Mouse (Mus musculus) cerebellum, adult (tissue): Measurements from ENCODE around the gene Caly.

Source experiments
- ATAC-seq: cut with Nextera tagmentation; 2 replicates; pipeline ENCODE4 v1.9.2; 2017; ENCODE audit warnings: mild to moderate bottlenecking, moderate library complexity, mixed read lengths; ENCODE audit not compliant: insufficient number of reproducible peaks, low FRiP score, low TSS enrichment

Caly gene

DNA sequence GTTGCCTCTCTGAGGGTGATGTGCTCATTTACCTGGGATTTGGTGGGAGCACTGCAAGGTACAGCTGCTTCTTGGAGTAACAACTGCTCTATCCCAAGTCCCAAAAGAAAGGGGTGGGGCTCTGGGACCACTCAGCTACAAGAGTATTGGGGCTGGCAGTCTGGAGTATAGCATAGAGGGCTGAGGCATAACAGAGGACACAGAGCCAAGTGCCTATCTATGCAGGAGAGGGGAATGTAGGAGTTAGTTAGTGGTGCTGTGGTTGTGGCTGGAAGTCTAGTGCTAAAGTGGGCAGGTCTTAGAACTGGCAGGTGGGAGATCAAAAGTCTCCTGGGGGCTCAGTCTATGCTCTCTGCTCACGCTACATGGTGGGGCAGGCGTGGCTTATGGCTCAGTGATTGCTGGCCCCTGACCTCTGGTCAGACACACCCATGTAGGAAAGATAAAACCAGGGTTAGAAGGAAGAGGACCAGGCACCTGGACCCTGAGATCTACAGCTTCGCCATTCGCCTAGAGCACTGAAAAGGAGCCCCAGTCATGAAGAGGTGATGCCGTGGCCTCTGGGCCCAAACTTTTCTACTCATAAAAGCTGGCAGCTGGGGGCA, 10.7 kb upstream of the Caly start, which contains the start of gene Prap1:
TSS of gene Prap1 (plus strand) at position 472 of the 605 bp plus-strand sequence.
- ATAC-seq = no peak

DNA sequence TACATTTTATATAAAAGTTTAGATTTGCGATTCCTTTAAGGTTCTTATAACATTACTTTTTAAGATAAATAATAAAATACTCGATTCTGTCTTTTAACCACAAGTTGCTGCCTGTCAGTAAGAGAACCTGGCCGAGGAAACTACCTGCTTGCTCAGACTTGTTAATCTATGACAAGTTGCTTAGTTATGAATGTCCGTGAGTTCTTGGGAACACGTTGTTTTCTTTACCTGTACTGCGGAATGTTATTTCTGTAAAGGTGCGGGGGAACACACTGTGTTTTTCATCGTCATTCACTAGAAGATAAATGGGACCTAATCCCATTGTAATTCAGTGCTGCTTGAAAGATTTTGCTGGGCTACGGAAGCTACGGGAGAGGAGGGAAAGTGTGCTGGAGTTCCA, 8.3 kb upstream of the Caly start:
- no peak for ATAC-seq

DNA sequence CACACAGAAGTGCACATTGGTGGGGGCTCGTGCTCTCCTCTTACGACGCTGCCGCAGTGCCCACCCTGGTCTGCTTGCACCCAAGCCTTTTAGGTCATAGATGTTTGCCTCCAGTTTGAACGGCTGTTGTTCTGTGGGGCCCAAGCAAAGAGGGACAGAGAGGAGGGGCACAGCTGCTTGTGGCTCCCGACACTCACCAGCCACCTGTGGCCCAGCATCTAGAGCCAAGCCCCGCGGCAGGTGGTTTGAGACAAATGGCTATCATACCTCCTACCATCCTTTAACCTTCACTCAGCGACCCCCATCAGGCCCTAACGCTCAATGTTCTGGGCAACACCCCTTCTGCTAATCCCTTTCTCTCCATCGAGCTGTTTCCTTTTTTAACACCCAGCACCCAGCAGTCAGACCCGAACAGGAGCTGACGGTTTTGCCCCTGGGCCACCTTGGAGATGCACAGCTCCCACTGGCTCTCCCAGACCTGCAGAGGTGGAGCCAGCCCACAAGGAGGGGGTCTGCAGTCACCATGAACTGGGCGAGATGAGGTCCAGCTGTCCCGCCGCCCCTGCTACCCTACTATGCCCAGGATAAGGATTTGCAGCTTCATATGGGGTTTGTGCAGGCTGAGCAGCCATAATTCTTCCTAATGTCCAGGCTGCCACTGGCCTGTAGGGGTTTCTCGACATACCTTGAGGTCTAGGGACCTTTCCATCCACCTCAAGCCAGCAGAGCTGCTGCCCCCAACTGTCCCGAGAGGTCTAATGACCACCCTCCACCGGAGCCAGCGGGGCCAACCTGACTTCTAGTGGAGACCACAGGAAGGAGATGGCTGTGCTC, 723 bp downstream of the Caly start:
- 0 out of 2 replicates have a peak, but pooled peaks have one; percentile 13 for ATAC-seq

DNA sequence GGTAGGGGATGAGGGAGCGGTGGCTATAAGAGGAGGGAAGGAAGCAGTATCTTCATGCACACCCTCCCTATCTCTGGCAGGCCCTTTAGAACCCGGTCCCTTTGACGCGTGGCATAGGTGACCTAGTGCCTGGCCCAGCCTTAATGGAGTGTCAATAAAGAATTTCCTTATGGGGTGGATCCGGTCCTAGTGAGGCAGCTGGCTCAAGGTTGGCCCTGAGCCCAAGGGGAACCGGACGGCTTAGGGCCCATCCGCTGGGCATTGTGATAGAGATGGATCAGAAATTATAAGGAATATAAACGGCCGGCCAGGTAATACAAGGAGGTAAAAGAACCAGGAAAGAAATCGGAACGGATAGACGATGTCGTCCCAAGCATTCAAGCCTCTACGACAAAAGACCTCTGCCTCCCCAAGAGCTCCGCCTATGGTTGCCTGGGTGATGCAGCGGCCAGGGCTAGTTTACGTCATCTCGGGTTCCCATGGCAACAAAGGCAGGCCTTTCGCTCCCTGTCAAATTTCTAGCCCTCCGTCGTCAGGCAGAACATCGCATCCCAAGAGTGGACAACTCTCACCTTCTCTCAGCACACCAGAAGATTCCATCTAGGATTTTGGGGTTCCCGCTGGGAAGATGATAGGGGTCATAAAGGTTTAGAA, 1.7 kb downstream of the Caly start:
- ATAC-seq = peak; percentile 85

DNA sequence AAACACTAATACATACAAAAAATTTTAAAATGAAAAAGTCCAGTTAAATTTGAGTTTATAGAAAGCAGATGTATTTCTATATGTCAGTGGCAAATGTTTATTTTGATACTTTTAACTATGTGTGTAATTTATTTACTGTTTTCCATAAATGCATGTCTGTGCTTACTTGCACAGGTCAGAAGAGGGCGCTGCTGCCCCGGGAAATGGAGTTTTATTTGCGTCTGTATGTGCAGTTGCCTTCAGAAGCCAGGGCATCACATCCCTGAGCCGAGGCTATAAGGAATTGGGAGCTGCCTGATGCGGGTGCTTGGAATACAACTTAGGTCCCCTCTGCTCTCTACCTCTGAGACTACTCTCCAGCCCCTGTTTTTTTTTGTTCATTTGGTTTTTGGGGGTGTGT, 3.6 kb downstream of the Caly start:
- ATAC-seq = no peak

DNA sequence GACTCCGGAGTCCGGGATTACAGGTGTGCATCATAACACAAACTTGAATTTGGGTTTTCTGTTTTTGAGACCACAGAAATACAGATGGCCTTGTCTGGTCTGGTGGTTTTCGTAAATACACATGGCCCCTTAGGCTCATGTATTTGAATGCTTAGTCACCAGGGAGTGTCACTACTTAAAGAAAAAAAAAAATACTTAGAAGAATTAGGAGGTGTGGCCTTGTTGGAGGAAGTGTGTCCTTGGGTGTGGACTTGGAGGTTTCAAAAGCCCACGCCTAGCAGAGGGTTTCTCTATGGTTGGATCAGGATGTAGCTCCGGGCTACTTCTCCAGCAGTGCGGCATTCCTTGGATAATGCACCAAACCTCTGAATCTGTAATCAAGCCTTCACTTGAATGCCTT, 4.7 kb downstream of the Caly start:
- no peak for ATAC-seq

DNA sequence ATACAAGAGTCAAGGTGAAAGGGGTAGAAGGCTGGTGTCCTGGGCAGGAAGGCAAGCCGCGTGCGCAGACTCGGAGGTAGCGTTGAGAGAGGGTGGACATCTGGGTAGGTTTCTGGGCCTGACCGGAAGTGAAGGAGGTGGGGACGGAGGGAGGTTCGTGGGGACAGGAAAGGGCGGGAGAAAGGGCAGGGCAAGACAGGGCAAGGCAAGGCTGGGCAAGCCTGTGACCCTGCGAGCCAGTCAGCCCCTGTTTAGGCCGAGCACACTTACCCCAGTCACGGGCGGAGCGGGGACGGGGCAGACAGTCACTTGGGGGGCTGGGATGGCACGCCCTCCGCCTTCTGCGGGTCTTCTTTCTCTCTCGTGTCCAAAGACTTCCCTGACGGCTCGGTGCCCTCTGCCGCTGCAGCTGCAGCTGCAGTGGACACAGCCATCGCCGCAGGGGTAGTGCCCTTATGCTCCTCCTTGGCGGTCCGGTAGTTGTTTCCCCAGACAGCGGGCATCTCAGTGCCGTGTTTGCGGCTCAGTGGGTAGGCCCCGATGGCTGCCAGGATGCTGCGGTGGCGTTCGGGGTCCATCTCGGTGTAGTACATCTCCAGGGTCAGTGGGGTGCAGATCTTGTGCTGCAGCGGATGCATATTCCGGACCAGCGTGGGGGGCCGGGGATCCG, 12.2 kb downstream of the Caly start:
- no peak for ATAC-seq

DNA sequence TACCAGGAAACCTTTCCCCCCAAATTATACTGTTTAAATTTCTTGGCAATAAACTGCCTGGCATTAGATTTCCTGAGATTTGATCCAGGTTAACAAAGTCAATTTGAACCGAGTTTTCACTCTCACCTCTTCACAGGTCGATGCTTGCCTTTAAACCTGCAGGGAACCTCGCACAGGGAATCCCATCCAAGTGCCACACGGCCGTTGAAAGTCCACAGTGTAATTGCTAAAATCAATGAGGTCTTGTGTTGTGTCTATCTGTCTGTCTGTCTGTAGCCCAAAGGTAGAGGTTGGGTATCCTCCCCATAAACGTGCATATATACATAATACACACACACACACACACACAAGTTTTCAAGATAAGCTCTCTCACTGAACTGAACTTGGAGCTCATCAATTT, 15.0 kb downstream of the Caly start:
- no peak for ATAC-seq

DNA sequence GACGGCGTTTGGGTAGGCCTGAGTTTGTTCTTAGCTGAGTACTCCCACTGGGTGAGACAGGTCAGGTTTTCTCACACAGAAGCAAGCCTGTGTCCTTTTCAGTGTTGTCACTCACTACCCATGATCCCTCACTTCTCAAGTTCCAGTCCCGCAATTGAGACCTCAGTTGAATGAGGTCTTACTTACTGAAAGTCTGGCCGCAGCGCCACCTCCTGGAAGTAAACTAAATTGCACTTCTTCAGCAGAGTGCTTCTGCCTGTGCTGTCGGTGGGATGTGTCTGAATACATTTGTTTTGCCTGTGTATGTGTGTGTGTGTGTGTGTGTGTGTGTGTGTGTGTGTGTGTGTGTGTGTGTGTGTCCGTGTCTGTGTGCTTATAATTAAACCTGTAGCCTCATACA, 19.3 kb downstream of the Caly start:
- 0 out of 2 replicates have a peak, but pooled peaks have one; percentile 40 for ATAC-seq

DNA sequence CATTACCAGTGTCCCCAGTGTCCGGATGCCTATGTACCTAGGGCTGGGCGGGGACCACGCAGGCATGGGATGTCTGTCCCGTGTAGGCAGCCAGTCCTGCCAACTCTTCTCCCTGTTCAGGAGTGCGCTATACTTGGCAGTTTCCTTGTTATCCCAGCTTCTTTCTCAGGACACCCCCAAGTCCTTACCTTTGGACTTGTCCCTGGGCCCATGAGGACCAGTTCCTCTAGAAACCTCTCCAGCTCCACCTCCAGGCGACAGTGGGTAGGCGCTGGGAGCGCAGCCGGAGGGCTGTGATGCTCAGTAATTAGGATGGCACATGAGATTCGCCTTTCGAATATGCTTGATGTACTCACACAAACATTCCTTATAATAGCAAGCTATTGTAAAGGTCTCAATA, 20.0 kb downstream of the Caly start:
- no peak for ATAC-seq

DNA sequence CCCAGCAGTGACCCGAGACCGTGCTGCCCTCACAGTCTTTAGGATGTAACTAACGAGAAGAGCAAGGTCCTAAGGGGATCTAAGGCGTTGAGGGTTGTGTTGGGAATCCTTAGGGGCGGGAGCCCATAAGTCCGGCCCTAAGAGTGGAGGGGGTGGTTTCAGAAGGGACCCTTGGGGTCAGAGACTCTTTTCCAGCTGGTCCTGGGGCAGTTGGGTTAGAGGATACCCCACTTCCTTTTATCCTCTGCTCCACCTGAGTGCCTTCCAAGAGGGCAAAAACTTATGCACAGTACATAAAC, 20.6 kb downstream of the Caly start:
- no peak for ATAC-seq

DNA sequence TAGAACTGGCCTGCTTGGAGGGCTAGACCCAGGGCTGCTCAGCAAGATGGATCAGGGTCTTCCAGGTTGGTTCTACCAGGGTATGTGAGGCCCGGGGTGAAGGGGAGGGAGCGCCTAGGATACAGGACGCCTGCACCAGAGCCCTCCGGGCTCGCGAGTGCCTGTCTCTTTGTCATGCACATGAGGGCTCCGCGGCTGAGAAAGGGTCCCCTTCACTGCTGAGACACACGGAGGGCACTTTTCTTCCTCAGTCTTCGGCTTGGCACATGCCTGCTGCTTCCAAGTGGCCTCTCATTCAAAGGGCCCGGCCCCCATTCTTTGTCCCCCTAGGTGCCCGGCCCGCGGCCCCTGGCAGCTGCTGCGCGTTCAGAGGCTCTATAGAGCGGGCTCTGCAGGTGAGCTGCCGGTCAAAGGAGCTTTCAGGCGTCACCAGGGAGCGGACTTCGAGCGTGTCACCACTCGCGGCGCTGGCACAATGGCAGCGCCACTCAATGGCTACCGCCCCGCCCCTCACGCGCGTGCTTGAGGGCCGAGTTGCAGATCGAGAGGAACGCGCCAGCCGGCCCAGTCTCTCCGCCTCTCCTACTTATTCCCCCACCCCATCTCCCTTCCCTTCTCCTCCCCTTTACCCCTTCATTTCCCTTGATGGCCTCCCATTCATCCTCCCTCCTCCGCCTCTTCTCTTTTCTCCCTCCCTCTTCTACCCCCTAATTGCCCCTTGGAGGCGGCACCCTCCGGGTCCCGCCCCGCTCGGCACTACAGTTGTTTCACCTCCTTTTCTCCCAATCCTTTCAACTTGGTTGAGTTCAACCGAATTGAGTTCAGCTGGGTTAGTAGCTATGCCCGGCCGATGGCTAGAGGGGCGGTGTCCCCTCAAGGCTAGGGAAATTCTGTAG, 21.2 kb downstream of the Caly start:
- no peak for ATAC-seq

DNA sequence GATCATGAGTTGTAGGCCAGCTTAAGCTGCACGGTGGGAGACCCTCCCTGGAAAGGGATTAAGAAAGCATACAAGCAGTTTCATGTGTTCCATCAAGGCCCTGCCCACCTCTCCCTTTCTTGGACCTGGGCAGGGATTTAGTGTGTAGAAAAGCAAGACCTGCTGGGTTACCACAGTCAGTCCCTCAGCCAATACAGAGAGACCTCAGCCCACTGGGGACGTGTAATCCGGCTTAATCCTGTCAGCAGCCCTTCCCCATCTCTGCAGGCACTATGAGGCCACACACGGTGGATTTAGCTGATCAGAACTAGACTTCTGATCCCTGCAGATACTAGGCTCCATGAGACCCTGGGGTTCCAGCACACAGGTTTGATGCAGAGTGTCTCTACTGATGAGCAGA, 22.7 kb downstream of the Caly start:
- ATAC-seq = no peak

DNA sequence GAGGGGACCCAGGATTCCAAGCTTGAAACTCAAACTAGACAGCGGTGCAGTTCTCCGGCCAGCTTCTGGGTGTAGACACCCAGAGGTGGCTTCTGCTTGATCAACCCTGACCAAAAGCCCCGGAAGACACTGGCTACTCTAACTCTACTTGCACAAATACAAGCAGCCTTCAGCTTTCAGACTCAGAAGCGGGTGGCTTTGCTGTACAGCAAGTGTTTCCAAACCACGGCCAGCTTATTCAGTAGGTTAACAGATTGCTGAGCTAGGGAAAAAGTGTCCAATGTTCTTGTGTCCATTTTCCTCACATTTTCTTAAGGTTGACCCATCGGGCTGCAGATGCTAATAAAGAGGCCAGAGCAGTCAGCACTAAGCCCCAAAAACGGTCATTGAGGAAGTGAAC, 23.8 kb downstream of the Caly start:
- no peak for ATAC-seq

DNA sequence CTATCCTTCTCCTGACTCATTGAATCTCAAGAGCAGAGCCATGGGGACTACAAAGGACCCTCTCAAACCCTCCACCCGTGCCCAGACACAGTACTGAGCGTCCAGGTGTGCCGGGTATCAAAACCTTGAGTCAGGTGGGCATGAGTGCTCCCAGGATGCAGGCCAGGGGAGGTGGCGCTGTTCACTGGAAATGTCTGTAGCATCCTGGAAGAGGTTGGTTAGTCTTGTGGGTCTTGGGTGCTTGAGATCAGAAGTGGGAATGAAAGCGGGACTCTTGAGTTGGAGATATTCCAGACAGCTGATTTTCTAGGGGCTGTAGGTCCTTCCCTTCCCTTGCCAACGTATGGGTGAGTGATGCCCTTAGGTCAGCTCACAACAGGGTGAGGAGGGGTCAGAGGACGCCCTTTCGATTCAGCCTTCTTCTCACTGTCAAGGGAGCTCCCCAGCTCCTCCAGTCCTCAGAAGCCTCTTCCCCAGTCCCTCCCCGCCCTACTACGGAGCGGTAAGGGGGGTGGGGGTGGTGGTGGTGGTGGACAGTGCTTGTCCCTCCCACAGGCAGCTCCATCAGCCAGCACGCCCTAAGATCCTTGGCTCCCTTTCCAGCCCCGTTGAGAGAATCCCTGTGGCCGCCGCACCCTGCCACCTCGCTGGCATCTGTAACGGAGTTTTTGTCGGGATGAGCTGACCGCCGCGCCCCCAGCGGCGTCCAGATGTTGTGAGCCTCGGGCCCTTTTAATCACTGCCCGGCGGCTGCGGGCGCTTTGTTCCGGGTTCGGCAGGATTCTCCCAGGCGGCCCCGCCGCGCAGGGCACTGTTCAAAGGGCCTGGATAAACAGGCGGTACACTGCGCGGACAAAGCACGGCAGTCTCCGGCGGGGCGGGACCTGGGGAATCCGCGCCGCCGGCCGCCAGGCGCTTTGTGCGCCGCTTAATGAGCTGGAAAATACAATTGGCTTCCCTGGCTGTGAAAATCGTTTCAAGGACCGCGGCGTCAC, 24.6 kb downstream of the Caly start:
- no peak for ATAC-seq

DNA sequence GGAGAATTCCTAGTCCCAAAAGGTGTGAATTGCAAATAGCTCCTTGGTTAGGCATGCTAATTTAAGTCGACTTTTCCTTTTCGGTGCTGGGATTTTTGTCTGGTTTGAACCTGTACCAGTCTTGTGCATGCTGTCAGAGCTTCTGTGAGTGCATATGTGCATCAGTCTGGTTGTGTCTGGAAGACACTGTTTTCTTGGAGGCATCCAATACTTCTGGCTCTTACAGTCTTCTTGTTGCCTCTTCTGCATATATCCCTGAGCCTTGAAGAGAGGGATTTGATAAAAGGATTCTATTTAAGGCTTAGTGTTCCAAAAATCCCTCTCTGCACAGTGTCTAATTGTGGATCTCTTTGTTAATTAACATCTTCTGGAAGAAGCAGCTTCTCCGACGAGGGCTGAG, 28.2 kb downstream of the Caly start:
- ATAC-seq = no peak

DNA sequence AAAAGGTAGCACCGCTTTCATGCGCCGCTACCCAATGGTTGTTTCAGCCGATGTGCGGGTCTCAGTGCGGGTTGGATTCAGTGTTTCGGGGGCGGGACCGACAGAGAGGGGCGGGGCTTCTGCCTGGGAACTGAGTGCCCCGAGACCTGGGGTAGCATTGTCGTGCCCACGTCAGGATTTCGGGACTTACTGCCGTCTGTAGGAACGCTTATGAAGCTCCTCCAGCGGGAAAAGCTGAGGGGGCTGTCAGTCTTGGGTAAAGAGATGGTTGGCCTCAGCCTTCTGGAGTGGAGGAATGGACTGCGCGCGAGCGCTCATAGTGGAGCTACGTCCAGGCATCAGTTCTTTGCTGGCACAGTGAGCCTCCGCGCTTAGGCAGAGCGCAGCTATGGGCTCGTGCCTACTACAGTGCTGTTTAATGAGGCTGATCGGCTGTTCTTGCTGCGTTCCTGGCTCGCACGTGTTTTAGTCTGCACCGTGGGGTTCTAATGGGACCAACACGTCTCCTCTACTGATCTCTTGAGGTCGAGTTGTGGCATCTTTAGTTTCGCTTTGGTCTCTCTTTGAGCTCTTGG, 33.1 kb downstream of the Caly start:
- no peak for ATAC-seq

DNA sequence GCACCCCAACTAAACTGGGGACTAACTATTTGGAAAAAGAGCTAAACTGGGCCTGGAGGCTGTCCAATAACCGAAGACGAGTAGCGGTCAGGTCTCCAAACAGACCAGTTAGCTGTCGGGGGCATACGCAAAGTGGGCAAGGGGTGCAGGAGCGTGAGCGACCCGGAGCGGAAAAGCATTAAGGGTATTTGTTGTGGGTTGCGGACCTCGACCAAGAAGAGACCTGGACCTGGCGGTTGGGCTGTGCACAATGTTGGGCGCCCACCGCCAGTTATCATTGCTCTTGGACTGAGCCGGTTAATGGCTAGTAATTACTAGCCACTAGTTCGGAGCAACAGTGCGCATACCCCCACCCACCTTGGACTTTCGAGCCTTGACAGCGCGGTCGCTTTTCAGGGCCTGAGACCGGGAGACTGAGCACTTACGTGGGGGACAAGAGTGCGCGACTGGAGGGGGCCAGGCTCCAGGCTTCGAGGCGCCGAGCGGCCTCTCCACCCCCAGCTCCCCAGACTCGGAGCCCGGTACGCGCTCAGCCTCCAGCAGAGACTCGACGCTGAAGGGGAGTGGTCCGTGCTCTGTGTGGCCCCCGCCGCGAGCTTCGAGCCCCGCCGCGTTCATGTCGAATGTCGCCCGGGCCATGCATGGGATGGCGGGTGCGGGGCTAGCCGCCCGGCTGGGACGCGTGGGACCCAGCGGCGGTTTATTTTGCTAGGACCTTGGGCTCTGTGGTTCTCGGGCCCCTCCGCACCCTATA, 33.8 kb downstream of the Caly start, which contains the start of gene Msx3:
TSS of gene Msx3 (minus strand) at position 729 of the 754 bp plus-strand sequence.
- no peak for ATAC-seq
